Comparison of ENCODE assay signal across 1 mouse cellular context in the genomic region with DNA sequence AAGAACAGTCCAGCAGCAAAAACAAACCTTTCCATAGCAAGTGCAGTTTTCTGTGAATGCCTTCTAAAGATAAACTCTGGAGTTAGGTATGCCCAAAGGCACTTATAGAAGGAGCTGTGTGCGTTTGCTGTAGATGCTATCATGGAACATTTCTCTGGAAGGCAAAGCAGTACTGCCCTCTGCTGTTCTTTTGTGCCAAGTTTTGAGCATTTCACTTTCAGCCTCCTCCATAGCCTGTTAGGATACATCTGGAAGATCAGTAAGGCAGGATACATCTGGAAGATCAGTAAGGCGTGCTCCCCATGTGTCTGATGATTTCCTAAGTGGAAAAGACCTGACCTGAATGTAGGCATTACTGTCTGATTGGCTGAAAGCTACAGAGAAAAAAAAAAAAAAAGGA.
TF ChIP-seq lines count a peak whose summit lies in the region.

No protein-coding gene starts in this region.

TF ChIP-seq in MEL, 35 proteins besides CTCF, POLR2A, EP300 and RAD21:
- TF ChIP-seq GATA1 (IDR thresholded peaks at IDR 0.05; ENCODE audit: low read depth, low read length) (peak; percentile 76), ZC3H11A (IDR thresholded peaks at IDR 0.05; ENCODE audit: low read depth, low read length) (peak; percentile 88), SMC3 (IDR thresholded peaks at IDR 0.05; ENCODE audit: low read depth, low read length) (peak; percentile 96), ZNF384 (IDR thresholded peaks at IDR 0.05; ENCODE audit: low read depth, low read length) (peak; percentile 36; the same call in 1 of the 2 replicates), ZKSCAN1 (IDR thresholded peaks at IDR 0.05; ENCODE audit: low read depth, low read length) (no peak)
